In genomic region chr11:61212102-61212501, GRCm38 (mm10) we compare ENCODE assay signal across 12 mouse cellular contexts. TPM values are rescaled to one million over a fixed set of nuclear protein-coding genes. Genes with fewer than 3 reads are reported as not detected.
DNase-seq lines count a peak whose midpoint lies in the region; TF ChIP-seq lines count a peak whose summit lies in the region.
"Had no signal": no experiment of that assay in that cellular context is flagged by ENCODE, and none has a peak within 500 bp of the region (broad histone marks: within the 10 kb centered on the region; RNA-seq: fewer than 3 reads in every experiment).

No protein-coding gene starts in this region.

- no peak for DNase-seq in cerebellum, adult 2 months
- DNase-seq in cerebellum, adult 11 months = no peak
- no peak for DNase-seq in left cerebral cortex, adult 2 months (ENCODE audit: extremely low spot score in 1 of 2, low spot score in 2 of 2)
- no peak for DNase-seq in left cerebral cortex, adult 9 months (ENCODE audit: low spot score in 2 of 2)
- DNase-seq in R1 (ENCODE audit: low read depth, low spot score) = peak; percentile 69
- no peak for DNase-seq in right cerebral cortex, postnatal 10 days (ENCODE audit: low spot score in 2 of 2)
- DNase-seq in right cerebral cortex, postnatal 14 days = no peak

- no peaks in the 10 kb centered on the region for H3K36me3 ChIP-seq in small intestine, adult 2 months (ENCODE audit: control insufficient read depth, insufficient read depth, low read length)
- H3K36me3 ChIP-seq: forebrain, embryonic 10.5 days had no signal

- peaks cover 5% of the 10 kb centered on the region for H3K4me1 ChIP-seq in cerebellum, adult 2 months (ENCODE audit: control insufficient read depth, insufficient read depth, low read length)
- no peaks in the 10 kb centered on the region for H3K4me1 ChIP-seq in small intestine, adult 2 months (ENCODE audit: control insufficient read depth, insufficient read depth, insufficient read length, low read length)

- TF ChIP-seq POLR2A in cerebellum, adult 2 months (IDR thresholded peaks at IDR 0.05; ENCODE audit: borderline replicate concordance, insufficient read depth, low read length) = no peak
- no peak for TF ChIP-seq POLR2A in small intestine, adult 2 months (IDR thresholded peaks at IDR 0.05; ENCODE audit: low read depth, low read length)

- H3K27me3 ChIP-seq in cerebellum, adult 2 months (ENCODE audit: control insufficient read depth, insufficient read depth, low read length) = no peaks in the 10 kb centered on the region
- no peaks in the 10 kb centered on the region for H3K27me3 ChIP-seq in small intestine, adult 2 months (ENCODE audit: control insufficient read depth, insufficient read depth, low read length)

- peak; percentile 32; the same call in 1 of the 2 replicates for TF ChIP-seq CTCF in cerebellum, adult 2 months (IDR thresholded peaks at IDR 0.05; ENCODE audit: borderline replicate concordance, insufficient read depth, low read depth, low read length)
- TF ChIP-seq CTCF in left cerebral cortex, adult 2 months (IDR thresholded peaks at IDR 0.05) = peak; percentile 32
- TF ChIP-seq CTCF in small intestine, adult 2 months (IDR thresholded peaks at IDR 0.05; ENCODE audit: extremely low read depth, insufficient read length, insufficient replicate concordance, low read depth, low read length) = 0 out of 2 replicates have a peak, but pooled peaks have one; percentile 30

- 38% methylated on average over 20 of the region's 20 CpGs for WGBS in cerebellum, adult 2 months
- WGBS in small intestine, adult 2 months = 29% methylated on average over 20 of the region's 20 CpGs

- intact Hi-C loops in left cerebral cortex, adult 2 months (cut with DNase I) = no loop called here

- no peak overlapping the region for H3K27ac ChIP-seq in cerebellum, adult 2 months (ENCODE audit: insufficient read depth, low read length)
- no peak overlapping the region for H3K27ac ChIP-seq in left cerebral cortex, adult 2 months
- H3K27ac ChIP-seq in small intestine, adult 2 months (ENCODE audit: insufficient read depth, low read depth, low read length) = no peak overlapping the region
- H3K27ac ChIP-seq: forebrain, embryonic 10.5 days; macrophage had no signal

- H3K4me3 ChIP-seq in cerebellum, adult 2 months (replicated peaks; ENCODE audit: insufficient read depth, low read depth, low read length) = no peak overlapping the region
- no peak overlapping the region for H3K4me3 ChIP-seq in left cerebral cortex, adult 2 months
- H3K4me3 ChIP-seq in small intestine, adult 2 months (ENCODE audit: low read depth, low read length) = no peak overlapping the region
- H3K4me3 ChIP-seq: forebrain, embryonic 10.5 days had no signal

RNA-seq across cellular contexts. Expression of gene Aldh3a1, which starts 4.8 kb away (rescaled TPM):
- 1.2 and 2.1 TPM in 2 replicates for polyA plus RNA-seq in cerebellum, adult 2 months (2012; rRNA removed)
- total RNA-seq in left cerebral cortex, adult 2 months (2021) = 1 to 10 TPM; 2.1 to 2.6 TPM
- 0.16 and 3.7 TPM in 2 replicates for polyA plus RNA-seq in small intestine, adult 2 months (2012; rRNA removed)
- polyA plus RNA-seq: forebrain, embryonic 10.5 days; intestine, embryonic 14.5 days; macrophage; neural tube, embryonic 14.5 days had no signal

RNA-seq across cellular contexts. Expression of gene Usp22, which starts 37.2 kb away (rescaled TPM):
- polyA plus RNA-seq in cerebellum, adult 2 months (2012; rRNA removed) = 142 and 148 TPM in 2 replicates
- 100 to 1,000 TPM; 194 to 209 TPM for total RNA-seq in left cerebral cortex, adult 2 months (2021)
- polyA plus RNA-seq in small intestine, adult 2 months (2012; rRNA removed) = 14.5 and 25.1 TPM in 2 replicates

RNA-seq across cellular contexts. Expression of gene Aldh3a2, which starts 55.2 kb away (rescaled TPM):
- polyA plus RNA-seq in cerebellum, adult 2 months (2012; rRNA removed) = 68.4 and 74.8 TPM in 2 replicates
- 10 to 100 TPM; 47.1 to 54.1 TPM for total RNA-seq in left cerebral cortex, adult 2 months (2021)
- 68.2 and 166 TPM in 2 replicates for polyA plus RNA-seq in small intestine, adult 2 months (2012; rRNA removed)
